Mouse (Mus musculus): Measurements from ENCODE around the gene Gfpt1. TPM values are rescaled to one million over a fixed set of nuclear protein-coding genes. Genes with fewer than 3 reads are reported as not detected.

Gene Gfpt1
- total RNA-seq (2014; rRNA removed; ENCODE audit: low replicate concordance), result 10.0 and 23.3 TPM in 2 replicates
- 5.4 and 6.7 TPM in 2 replicates for polyA plus RNA-seq (2015; fragmentation: Nextera tagmentation; extraction: Ambion mirVana)

- Histone ChIP-seq H3K4me3 (ENCODE audit: low read depth, low read length) (peak within 1 kb of the TSS; percentile 70), H3K4me1 (ENCODE audit: control insufficient read depth, insufficient read depth) (peaks cover 8% of the 10 kb centered on the region; the same call in 1 of the 2 replicates), H3K9me3 (replicated peaks; ENCODE audit: control insufficient read depth, low read length) (no peaks in the 10 kb centered on the region), H3K36me3 (replicated peaks; ENCODE audit: control insufficient read depth, insufficient read depth, low read length) (no peaks in the 10 kb centered on the region), H3K4me2 (ENCODE audit: low read depth, low read length) (peak within 1 kb of the TSS; percentile 75), H3K9ac (replicated peaks; ENCODE audit: low read depth, low read length) (peak within 1 kb of the TSS; percentile 78), H3K27ac (ENCODE audit: low read depth) (peak within 1 kb of the TSS; percentile 99), H3K27me3 (ENCODE audit: control insufficient read depth, insufficient read depth, low read length) (no peaks in the 10 kb centered on the region)
- ATAC-seq (ENCODE audit: insufficient read depth, low read depth) (peak; percentile 97), DNase-seq (ENCODE audit: low spot score) (peak; percentile 93)
- under 1% methylated on average over 65 of the region's 68 CpGs for WGBS
- TF ChIP-seq CTCF (IDR thresholded peaks at IDR 0.05; ENCODE audit: low read depth), result no peak
- no peak for TF ChIP-seq EP300 (IDR thresholded peaks at IDR 0.05; ENCODE audit: low read depth)
Measured at GRCm38 (mm10) chr6:87042337-87043130, at the start of gene Gfpt1. Gene Gfpt1, plus strand, starts transcription at chr6:87042846.

DNA sequence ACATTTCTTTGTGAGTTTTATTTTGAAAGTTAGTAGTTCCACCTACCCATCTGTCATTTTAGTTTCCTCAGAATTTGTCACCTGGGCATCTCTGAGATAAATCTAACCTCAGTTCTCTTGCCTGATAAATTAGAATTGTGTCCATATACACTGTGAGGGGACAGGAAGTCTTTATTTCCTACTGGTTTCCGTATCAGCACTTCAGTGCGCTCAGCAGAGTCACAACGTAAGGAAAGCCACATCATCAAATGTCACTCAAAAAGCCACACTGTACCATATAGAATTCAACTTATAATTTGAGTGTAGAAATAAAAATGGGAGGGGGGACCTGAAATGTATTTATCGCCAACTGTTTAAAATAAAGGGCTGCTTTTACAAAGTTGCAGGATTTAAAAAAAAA lies 48.4 kb upstream of the Gfpt1 start:
- H3K27ac ChIP-seq (ENCODE audit: low read depth), result no peak overlapping the region
- 69% methylated on average over 4 of the region's 4 CpGs for WGBS
- H3K9ac ChIP-seq (replicated peaks; ENCODE audit: low read depth, low read length), result no peak overlapping the region
- no peak overlapping the region for H3K4me2 ChIP-seq (ENCODE audit: low read depth, low read length)
- no peak for TF ChIP-seq CTCF (IDR thresholded peaks at IDR 0.05; ENCODE audit: low read depth)
- no peak for TF ChIP-seq EP300 (IDR thresholded peaks at IDR 0.05; ENCODE audit: low read depth)
- H3K4me3 ChIP-seq (ENCODE audit: low read depth, low read length), result no peak overlapping the region
- DNase-seq (ENCODE audit: low spot score), result no peak
- H3K36me3 ChIP-seq (replicated peaks; ENCODE audit: control insufficient read depth, insufficient read depth, low read length), result peaks cover 28% of the 10 kb centered on the region
- no peaks in the 10 kb centered on the region for H3K9me3 ChIP-seq (replicated peaks; ENCODE audit: control insufficient read depth, low read length)
- no peak for ATAC-seq (ENCODE audit: insufficient read depth, low read depth)
- H3K4me1 ChIP-seq (ENCODE audit: control insufficient read depth, insufficient read depth), result peaks cover 31% of the 10 kb centered on the region
- H3K27me3 ChIP-seq (ENCODE audit: control insufficient read depth, insufficient read depth, low read length), result no peaks in the 10 kb centered on the region

GRCm38 (mm10) chr6:86996629-86997307 lies 45.9 kb upstream of the Gfpt1 start:
- no peaks in the 10 kb centered on the region for H3K27me3 ChIP-seq (ENCODE audit: control insufficient read depth, insufficient read depth, low read length)
- H3K4me2 ChIP-seq (ENCODE audit: low read depth, low read length), result no peak overlapping the region
- no peaks in the 10 kb centered on the region for H3K9me3 ChIP-seq (replicated peaks; ENCODE audit: control insufficient read depth, low read length)
- ATAC-seq (ENCODE audit: insufficient read depth, low read depth), result peak; percentile 79
- peaks cover 37% of the 10 kb centered on the region for H3K36me3 ChIP-seq (replicated peaks; ENCODE audit: control insufficient read depth, insufficient read depth, low read length)
- peaks cover 19% of the 10 kb centered on the region for H3K4me1 ChIP-seq (ENCODE audit: control insufficient read depth, insufficient read depth)
- H3K9ac ChIP-seq (replicated peaks; ENCODE audit: low read depth, low read length), result 0 out of 2 replicates have a peak overlapping the region, but pooled peaks have one; percentile 25
- peak overlapping the region; percentile 58 for H3K27ac ChIP-seq (ENCODE audit: low read depth)
- H3K4me3 ChIP-seq (ENCODE audit: low read depth, low read length), result no peak overlapping the region
- DNase-seq (ENCODE audit: low spot score), result peak; percentile 40
- 47% methylated on average over 5 of the region's 5 CpGs for WGBS
- no peak for TF ChIP-seq CTCF (IDR thresholded peaks at IDR 0.05; ENCODE audit: low read depth)
- peak; percentile 69; the same call in 1 of the 2 replicates for TF ChIP-seq EP300 (IDR thresholded peaks at IDR 0.05; ENCODE audit: low read depth)

DNA sequence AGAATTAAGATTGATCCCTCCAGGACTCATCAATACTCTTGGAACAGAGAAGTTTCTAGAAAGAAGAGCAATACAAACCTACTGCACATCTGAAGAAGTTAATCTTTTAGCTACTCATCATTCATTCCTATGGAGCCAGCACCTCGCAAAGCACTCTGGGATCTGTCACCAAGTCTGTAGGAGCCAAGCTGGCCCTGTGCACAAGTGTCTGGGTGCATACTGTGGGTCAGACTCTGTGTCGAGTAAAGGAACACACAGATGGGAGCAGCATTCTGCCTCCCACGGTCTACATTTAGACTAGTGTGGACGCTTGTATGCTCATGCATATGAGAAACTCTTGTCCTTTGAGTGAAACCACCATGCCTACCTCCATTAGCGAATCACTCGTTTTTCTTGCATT lies 45.3 kb upstream of the Gfpt1 start:
- no peak overlapping the region for H3K9ac ChIP-seq (replicated peaks; ENCODE audit: low read depth, low read length)
- H3K4me1 ChIP-seq (ENCODE audit: control insufficient read depth, insufficient read depth), result peaks cover 18% of the 10 kb centered on the region
- H3K4me3 ChIP-seq (ENCODE audit: low read depth, low read length), result no peak overlapping the region
- peak; percentile 65; the same call in 1 of the 2 replicates for ATAC-seq (ENCODE audit: insufficient read depth, low read depth)
- peak overlapping the region; percentile 58; the same call in 1 of the 2 replicates for H3K27ac ChIP-seq (ENCODE audit: low read depth)
- H3K27me3 ChIP-seq (ENCODE audit: control insufficient read depth, insufficient read depth, low read length), result no peaks in the 10 kb centered on the region
- TF ChIP-seq CTCF (IDR thresholded peaks at IDR 0.05; ENCODE audit: low read depth) (no peak), EP300 (IDR thresholded peaks at IDR 0.05; ENCODE audit: low read depth) (no peak)
- no peaks in the 10 kb centered on the region for H3K9me3 ChIP-seq (replicated peaks; ENCODE audit: control insufficient read depth, low read length)
- WGBS, result 66% methylated on average over 6 of the region's 6 CpGs
- peaks cover 37% of the 10 kb centered on the region for H3K36me3 ChIP-seq (replicated peaks; ENCODE audit: control insufficient read depth, insufficient read depth, low read length)
- DNase-seq (ENCODE audit: low spot score), result no peak
- no peak overlapping the region for H3K4me2 ChIP-seq (ENCODE audit: low read depth, low read length)

DNA sequence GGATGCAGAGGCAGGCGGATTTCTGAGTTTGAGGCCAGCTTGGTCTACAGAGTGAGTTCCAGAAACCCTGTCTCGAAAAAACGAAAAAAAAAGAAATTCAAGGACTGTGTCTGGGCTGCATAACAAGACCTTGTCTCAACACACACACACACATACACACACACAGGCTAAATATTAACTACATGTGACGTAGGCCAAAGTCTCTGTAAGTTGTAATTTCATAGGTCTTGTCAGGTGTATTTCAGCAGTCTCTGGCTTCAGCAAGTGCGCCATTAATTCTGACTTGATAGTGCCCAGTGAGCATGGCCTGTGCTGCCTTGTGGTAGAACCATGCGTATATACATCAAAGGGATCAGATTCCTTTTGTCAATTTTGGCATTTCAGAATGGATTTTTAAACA lies 40.7 kb upstream of the Gfpt1 start:
- Histone ChIP-seq H3K9me3 (replicated peaks; ENCODE audit: control insufficient read depth, low read length) (no peaks in the 10 kb centered on the region), H3K4me3 (ENCODE audit: low read depth, low read length) (no peak overlapping the region), H3K9ac (replicated peaks; ENCODE audit: low read depth, low read length) (no peak overlapping the region), H3K4me1 (ENCODE audit: control insufficient read depth, insufficient read depth) (peaks cover 7% of the 10 kb centered on the region), H3K36me3 (replicated peaks; ENCODE audit: control insufficient read depth, insufficient read depth, low read length) (peaks cover 19% of the 10 kb centered on the region), H3K27ac (ENCODE audit: low read depth) (peak overlapping the region; percentile 64), H3K27me3 (ENCODE audit: control insufficient read depth, insufficient read depth, low read length) (no peaks in the 10 kb centered on the region), H3K4me2 (ENCODE audit: low read depth, low read length) (no peak overlapping the region)
- no peak for ATAC-seq (ENCODE audit: insufficient read depth, low read depth)
- DNase-seq (ENCODE audit: low spot score), result no peak
- WGBS, result 93% methylated on average over 6 of the region's 6 CpGs
- no peak for TF ChIP-seq CTCF (IDR thresholded peaks at IDR 0.05; ENCODE audit: low read depth)
- no peak for TF ChIP-seq EP300 (IDR thresholded peaks at IDR 0.05; ENCODE audit: low read depth)

Measured in heart, postnatal 0 days (tissue).